Mouse (Mus musculus): ENCODE data around the gene Atp6v1e2. TPM values are rescaled to one million over a fixed set of nuclear protein-coding genes. Genes with fewer than 3 reads are reported as not detected.

Atp6v1e2 gene
- polyA plus RNA-seq, 1 experiment from 2014 or later: not detected

DNA sequence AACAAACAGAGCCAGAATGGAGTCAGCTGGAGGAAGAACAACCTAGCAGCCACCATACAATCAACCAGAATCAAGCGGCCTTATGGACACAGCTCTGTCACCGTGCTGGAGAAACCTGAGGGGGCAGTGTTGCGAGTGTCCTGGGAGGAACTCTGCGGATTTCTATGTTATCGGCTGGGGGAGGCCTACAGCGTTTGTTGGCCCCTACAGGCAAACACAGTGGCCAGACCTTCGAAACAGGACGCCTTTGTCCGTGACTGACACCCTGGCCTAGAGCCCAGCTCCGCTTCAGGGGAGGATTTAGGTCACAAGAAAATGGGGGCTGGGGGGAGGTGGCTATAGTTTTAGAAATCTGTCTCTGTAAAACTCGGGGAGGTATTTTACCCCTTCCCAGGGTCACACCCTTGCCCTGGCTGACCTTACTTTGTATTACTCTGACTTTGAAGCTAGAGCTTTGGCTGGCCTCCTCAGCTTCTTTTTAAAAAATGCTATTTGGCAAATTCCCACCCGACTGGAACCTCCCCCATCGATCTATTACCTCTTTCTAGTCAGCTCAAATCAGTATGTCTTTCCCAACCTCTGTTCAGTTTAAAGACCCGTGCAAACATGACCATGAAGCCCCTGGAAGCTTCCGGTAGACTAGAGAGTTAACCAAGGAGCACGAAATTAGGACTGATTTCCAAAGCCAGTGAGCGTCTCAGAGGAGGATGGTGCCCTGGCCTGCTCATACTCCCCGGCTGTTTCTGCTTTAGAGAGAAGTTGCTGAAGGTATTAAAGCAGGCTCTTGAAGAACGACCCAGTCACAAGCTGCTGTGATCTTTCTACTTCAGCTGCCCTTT is 42.2 kb downstream of the Atp6v1e2 start:
- no peak overlapping the region for H3K9ac ChIP-seq (ENCODE audit: low read length)
- peak; percentile 43 for ATAC-seq (ENCODE audit: insufficient read depth, low FRiP score, low TSS enrichment)
- H3K36me3 ChIP-seq (ENCODE audit: control insufficient read depth, insufficient read depth, low read length): no peaks in the 10 kb centered on the region
- no peaks in the 10 kb centered on the region for H3K9me3 ChIP-seq (ENCODE audit: control insufficient read depth, low read length)
- peaks cover 16% of the 10 kb centered on the region for H3K4me1 ChIP-seq (ENCODE audit: control insufficient read depth, insufficient read depth, low read length)
- no peak overlapping the region for H3K4me3 ChIP-seq (ENCODE audit: low read depth, low read length)
- peak overlapping the region; percentile 17; the same call in 1 of the 2 replicates for H3K4me2 ChIP-seq (ENCODE audit: low read depth)
- no peaks in the 10 kb centered on the region for H3K27me3 ChIP-seq (ENCODE audit: control insufficient read depth, insufficient read depth, low read length)
- WGBS: 25% methylated on average over 19 of the region's 19 CpGs
- H3K27ac ChIP-seq (ENCODE audit: low read depth, low read length): 0 out of 2 replicates have a peak overlapping the region, but pooled peaks have one; percentile 14
- peak; percentile 67 for DNase-seq (ENCODE audit: low spot score)

- Histone ChIP-seq H3K4me1 (ENCODE audit: control insufficient read depth, insufficient read depth, low read length) (peaks cover 16% of the 10 kb centered on the region), H3K4me3 (ENCODE audit: low read depth, low read length) (no peak overlapping the region), H3K36me3 (ENCODE audit: control insufficient read depth, insufficient read depth, low read length) (no peaks in the 10 kb centered on the region), H3K9me3 (ENCODE audit: control insufficient read depth, low read length) (no peaks in the 10 kb centered on the region), H3K27ac (ENCODE audit: low read depth, low read length) (no peak overlapping the region), H3K9ac (ENCODE audit: low read length) (no peak overlapping the region), H3K4me2 (ENCODE audit: low read depth) (no peak overlapping the region), H3K27me3 (ENCODE audit: control insufficient read depth, insufficient read depth, low read length) (no peaks in the 10 kb centered on the region)
- WGBS: 64% methylated on average over 3 of the region's 3 CpGs
- ATAC-seq (ENCODE audit: insufficient read depth, low FRiP score, low TSS enrichment): no peak
- no peak for DNase-seq (ENCODE audit: low spot score)
These were observed 43.5 kb downstream of the Atp6v1e2 start for GRCm38 (mm10) chr17:86904206-86904605.

DNA sequence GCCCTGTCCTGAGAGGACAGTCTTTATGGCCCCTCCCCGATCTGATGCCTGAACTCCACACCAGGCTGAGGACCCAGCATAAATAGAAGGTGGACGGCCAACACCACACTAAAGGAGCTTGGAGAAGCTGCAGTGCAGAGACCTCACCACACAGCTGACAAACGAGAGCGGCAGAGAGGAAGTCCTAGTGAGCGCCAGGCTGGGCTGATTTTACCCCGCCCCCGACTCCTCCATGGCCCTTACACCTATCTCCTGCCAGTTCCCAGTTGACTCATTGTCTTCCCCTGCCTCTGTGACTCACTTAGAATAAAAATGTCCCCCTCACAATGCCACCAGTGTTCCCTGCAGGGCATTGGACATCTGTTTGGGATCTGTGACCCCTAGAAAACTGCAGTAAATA is 44.1 kb downstream of the Atp6v1e2 start:
- Histone ChIP-seq H3K4me2 (ENCODE audit: low read depth) (no peak overlapping the region), H3K4me1 (ENCODE audit: control insufficient read depth, insufficient read depth, low read length) (peaks cover 16% of the 10 kb centered on the region), H3K4me3 (ENCODE audit: low read depth, low read length) (no peak overlapping the region), H3K27ac (ENCODE audit: low read depth, low read length) (no peak overlapping the region), H3K36me3 (ENCODE audit: control insufficient read depth, insufficient read depth, low read length) (no peaks in the 10 kb centered on the region), H3K9ac (ENCODE audit: low read length) (no peak overlapping the region), H3K9me3 (ENCODE audit: control insufficient read depth, low read length) (no peaks in the 10 kb centered on the region), H3K27me3 (ENCODE audit: control insufficient read depth, insufficient read depth, low read length) (no peaks in the 10 kb centered on the region)
- 27% methylated on average over 7 of the region's 7 CpGs for WGBS
- DNase-seq (ENCODE audit: low spot score) (peak; percentile 35), ATAC-seq (ENCODE audit: insufficient read depth, low FRiP score, low TSS enrichment) (peak; percentile 25; the same call in 1 of the 2 replicates)

DNA sequence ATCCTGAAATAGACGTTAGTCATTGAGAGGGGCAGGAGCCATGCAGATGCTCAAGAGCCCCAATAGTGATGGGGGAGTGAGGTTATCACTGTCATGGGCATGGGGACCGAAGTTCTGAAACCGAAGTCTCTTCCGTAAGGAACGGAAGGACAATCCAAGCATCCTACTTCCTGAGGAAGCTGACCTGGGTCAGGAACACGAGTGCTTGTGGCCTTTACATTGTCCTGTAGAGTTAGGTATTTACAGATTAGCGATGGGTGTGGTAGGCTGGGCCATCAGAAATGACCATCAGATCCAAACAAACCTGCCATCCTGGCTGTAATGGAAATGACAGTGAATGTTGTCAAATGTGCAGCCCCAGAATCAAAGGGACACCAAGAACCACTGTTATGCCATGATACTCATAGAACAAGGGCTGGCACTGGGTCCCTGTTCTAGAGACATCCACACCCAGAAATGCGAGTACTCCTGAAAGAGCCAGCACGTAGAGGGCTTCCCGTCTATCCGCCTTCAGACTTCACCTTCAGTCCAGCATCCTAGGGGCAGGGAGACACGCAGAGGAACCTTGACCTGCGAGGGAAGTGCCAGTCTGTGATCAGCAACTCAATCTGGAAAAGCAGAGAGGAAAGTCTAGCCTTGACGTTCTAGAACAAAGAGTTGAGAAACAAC is 45.2 kb downstream of the Atp6v1e2 start:
- 93% methylated on average over 14 of the region's 14 CpGs for WGBS
- no peaks in the 10 kb centered on the region for H3K27me3 ChIP-seq (ENCODE audit: control insufficient read depth, insufficient read depth, low read length)
- H3K4me3 ChIP-seq (ENCODE audit: low read depth, low read length): no peak overlapping the region
- no peak overlapping the region for H3K4me2 ChIP-seq (ENCODE audit: low read depth)
- ATAC-seq (ENCODE audit: insufficient read depth, low FRiP score, low TSS enrichment) (no peak), DNase-seq (ENCODE audit: low spot score) (no peak)
- no peak overlapping the region for H3K9ac ChIP-seq (ENCODE audit: low read length)
- H3K9me3 ChIP-seq (ENCODE audit: control insufficient read depth, low read length): no peaks in the 10 kb centered on the region
- no peak overlapping the region for H3K27ac ChIP-seq (ENCODE audit: low read depth, low read length)
- peaks cover 16% of the 10 kb centered on the region for H3K4me1 ChIP-seq (ENCODE audit: control insufficient read depth, insufficient read depth, low read length)
- no peaks in the 10 kb centered on the region for H3K36me3 ChIP-seq (ENCODE audit: control insufficient read depth, insufficient read depth, low read length)

- H3K27ac ChIP-seq (ENCODE audit: low read depth, low read length): no peak overlapping the region
- H3K4me1 ChIP-seq (ENCODE audit: control insufficient read depth, insufficient read depth, low read length): peaks cover 14% of the 10 kb centered on the region
- H3K9ac ChIP-seq (ENCODE audit: low read length): no peak overlapping the region
- ATAC-seq (ENCODE audit: insufficient read depth, low FRiP score, low TSS enrichment) (no peak), DNase-seq (ENCODE audit: low spot score) (no peak)
- no peaks in the 10 kb centered on the region for H3K27me3 ChIP-seq (ENCODE audit: control insufficient read depth, insufficient read depth, low read length)
- no peaks in the 10 kb centered on the region for H3K9me3 ChIP-seq (ENCODE audit: control insufficient read depth, low read length)
- no peak overlapping the region for H3K4me3 ChIP-seq (ENCODE audit: low read depth, low read length)
- no peak overlapping the region for H3K4me2 ChIP-seq (ENCODE audit: low read depth)
- no peaks in the 10 kb centered on the region for H3K36me3 ChIP-seq (ENCODE audit: control insufficient read depth, insufficient read depth, low read length)
- WGBS: 88% methylated on average over 5 of the region's 5 CpGs
These were observed 47.1 kb downstream of the Atp6v1e2 start for GRCm38 (mm10) chr17:86900564-86900963.

DNA sequence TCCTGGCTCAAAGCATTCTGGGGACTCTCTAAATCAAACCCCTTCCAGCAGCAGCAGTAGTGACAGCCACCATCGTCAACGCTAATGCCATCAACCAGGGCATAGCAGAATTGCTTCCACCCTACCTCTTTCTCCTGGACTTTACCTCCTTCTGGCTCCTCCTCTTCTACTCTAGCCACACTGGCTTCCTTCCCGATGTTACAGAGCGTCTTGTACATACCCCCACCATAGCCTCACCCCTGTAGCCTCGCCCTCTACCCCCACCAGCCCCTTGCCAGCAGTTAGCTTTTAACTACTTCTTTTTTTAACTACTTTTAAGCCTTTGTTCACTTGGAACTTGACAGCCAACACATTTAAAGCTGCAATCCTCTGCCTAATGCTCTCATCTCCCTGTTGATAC is 47.9 kb downstream of the Atp6v1e2 start:
- no peak overlapping the region for H3K9ac ChIP-seq (ENCODE audit: low read length)
- no peak overlapping the region for H3K4me2 ChIP-seq (ENCODE audit: low read depth)
- 88% methylated on average over 5 of the region's 5 CpGs for WGBS
- no peaks in the 10 kb centered on the region for H3K27me3 ChIP-seq (ENCODE audit: control insufficient read depth, insufficient read depth, low read length)
- no peak overlapping the region for H3K27ac ChIP-seq (ENCODE audit: low read depth, low read length)
- H3K9me3 ChIP-seq (ENCODE audit: control insufficient read depth, low read length): no peaks in the 10 kb centered on the region
- ATAC-seq (ENCODE audit: insufficient read depth, low FRiP score, low TSS enrichment) (no peak), DNase-seq (ENCODE audit: low spot score) (no peak)
- peaks cover 11% of the 10 kb centered on the region for H3K4me1 ChIP-seq (ENCODE audit: control insufficient read depth, insufficient read depth, low read length)
- H3K4me3 ChIP-seq (ENCODE audit: low read depth, low read length): no peak overlapping the region
- H3K36me3 ChIP-seq (ENCODE audit: control insufficient read depth, insufficient read depth, low read length): no peaks in the 10 kb centered on the region

GRCm38 (mm10) chr17:86897486-86898165 is 50.1 kb downstream of the Atp6v1e2 start:
- no peak for DNase-seq (ENCODE audit: low spot score)
- Histone ChIP-seq H3K9me3 (ENCODE audit: control insufficient read depth, low read length) (no peaks in the 10 kb centered on the region), H3K27ac (ENCODE audit: low read depth, low read length) (no peak overlapping the region), H3K27me3 (ENCODE audit: control insufficient read depth, insufficient read depth, low read length) (no peaks in the 10 kb centered on the region), H3K36me3 (ENCODE audit: control insufficient read depth, insufficient read depth, low read length) (no peaks in the 10 kb centered on the region), H3K4me2 (ENCODE audit: low read depth) (no peak overlapping the region), H3K4me1 (ENCODE audit: control insufficient read depth, insufficient read depth, low read length) (no peaks in the 10 kb centered on the region), H3K9ac (ENCODE audit: low read length) (no peak overlapping the region), H3K4me3 (ENCODE audit: low read depth, low read length) (no peak overlapping the region)
- 88% methylated on average over 6 of the region's 6 CpGs for WGBS
- ATAC-seq (ENCODE audit: insufficient read depth, low FRiP score, low TSS enrichment): no peak

GRCm38 (mm10) chr17:86895191-86895590 is 52.5 kb downstream of the Atp6v1e2 start:
- Histone ChIP-seq H3K36me3 (ENCODE audit: control insufficient read depth, insufficient read depth, low read length) (no peaks in the 10 kb centered on the region), H3K27ac (ENCODE audit: low read depth, low read length) (no peak overlapping the region), H3K4me2 (ENCODE audit: low read depth) (no peak overlapping the region), H3K4me3 (ENCODE audit: low read depth, low read length) (no peak overlapping the region), H3K9me3 (ENCODE audit: control insufficient read depth, low read length) (no peaks in the 10 kb centered on the region), H3K4me1 (ENCODE audit: control insufficient read depth, insufficient read depth, low read length) (no peaks in the 10 kb centered on the region), H3K9ac (ENCODE audit: low read length) (no peak overlapping the region), H3K27me3 (ENCODE audit: control insufficient read depth, insufficient read depth, low read length) (no peaks in the 10 kb centered on the region)
- no peak for ATAC-seq (ENCODE audit: insufficient read depth, low FRiP score, low TSS enrichment)
- DNase-seq (ENCODE audit: low spot score): no peak
- 90% methylated on average over 4 of the region's 4 CpGs for WGBS

All from neural tube, embryonic 11.5 days (tissue).